Mouse (Mus musculus): Measurements from ENCODE around the gene Gulp1. TPM values are rescaled to one million over a fixed set of nuclear protein-coding genes. Genes with fewer than 3 reads are reported as not detected.

Gulp1 gene
- 18.8 and 19.0 TPM in 2 replicates for polyA plus RNA-seq (2015; fragmentation: Nextera tagmentation; extraction: Ambion mirVana)

- H3K27ac ChIP-seq, result peak within 1 kb of the TSS; percentile 89
- H3K9ac ChIP-seq, result peak within 1 kb of the TSS; percentile 63
- WGBS, result 0% methylated on average over 55 of the region's 55 CpGs
- no peaks in the 10 kb centered on the region for H3K4me1 ChIP-seq
- H3K9me3 ChIP-seq, result no peaks in the 10 kb centered on the region
- H3K27me3 ChIP-seq (replicated peaks), result no peaks in the 10 kb centered on the region
- peak; percentile 86 for ATAC-seq (ENCODE audit: insufficient read depth, low FRiP score, low read depth)
- H3K4me2 ChIP-seq, result peak within 1 kb of the TSS; percentile 77
- peak within 1 kb of the TSS; percentile 79 for H3K4me3 ChIP-seq (replicated peaks)
- no peaks in the 10 kb centered on the region for H3K36me3 ChIP-seq
These were observed at the start of gene Gulp1 for GRCm38 (mm10) chr1:44551461-44552370. Gene Gulp1 (plus strand): TSS chr1:44551511.

DNA sequence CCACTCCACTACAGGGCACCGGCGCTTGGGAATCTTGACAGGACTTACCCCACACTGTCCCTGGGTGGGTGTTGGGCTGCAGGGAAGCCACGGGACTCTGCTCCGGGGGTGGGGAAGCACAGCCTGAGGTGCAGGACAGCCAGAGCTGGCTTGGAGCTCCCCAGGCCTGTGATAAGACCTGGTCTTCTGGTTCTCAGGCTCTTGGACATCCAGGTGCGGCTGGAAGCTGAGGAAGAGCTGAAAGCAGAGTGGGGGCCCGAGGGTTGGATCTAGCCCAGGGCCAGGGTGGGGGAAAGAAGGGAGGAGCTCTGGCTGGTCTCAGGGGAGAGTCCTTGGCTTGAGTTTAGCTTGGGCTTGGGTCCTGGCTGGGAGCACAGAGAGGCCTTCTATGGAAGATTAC lies 1.1 kb upstream of the Gulp1 start:
- WGBS, result 74% methylated on average over 6 of the region's 6 CpGs
- Histone ChIP-seq H3K36me3 (no peaks in the 10 kb centered on the region), H3K27ac (no peak overlapping the region), H3K9me3 (no peaks in the 10 kb centered on the region), H3K4me1 (no peaks in the 10 kb centered on the region), H3K4me3 (replicated peaks) (no peak overlapping the region), H3K4me2 (no peak overlapping the region), H3K9ac (no peak overlapping the region), H3K27me3 (replicated peaks) (no peaks in the 10 kb centered on the region)
- ATAC-seq (ENCODE audit: insufficient read depth, low FRiP score, low read depth), result no peak

GRCm38 (mm10) chr1:44552371-44552841 lies 1.1 kb downstream of the Gulp1 start:
- 3% methylated on average over 15 of the region's 15 CpGs for WGBS
- Histone ChIP-seq H3K4me2 (peak overlapping the region; percentile 77), H3K9ac (peak overlapping the region; percentile 63), H3K4me1 (no peaks in the 10 kb centered on the region), H3K4me3 (replicated peaks) (peak overlapping the region; percentile 79), H3K9me3 (no peaks in the 10 kb centered on the region), H3K27ac (peak overlapping the region; percentile 89), H3K36me3 (no peaks in the 10 kb centered on the region), H3K27me3 (replicated peaks) (no peaks in the 10 kb centered on the region)
- peak; percentile 74; the same call in 1 of the 2 replicates for ATAC-seq (ENCODE audit: insufficient read depth, low FRiP score, low read depth)

DNA sequence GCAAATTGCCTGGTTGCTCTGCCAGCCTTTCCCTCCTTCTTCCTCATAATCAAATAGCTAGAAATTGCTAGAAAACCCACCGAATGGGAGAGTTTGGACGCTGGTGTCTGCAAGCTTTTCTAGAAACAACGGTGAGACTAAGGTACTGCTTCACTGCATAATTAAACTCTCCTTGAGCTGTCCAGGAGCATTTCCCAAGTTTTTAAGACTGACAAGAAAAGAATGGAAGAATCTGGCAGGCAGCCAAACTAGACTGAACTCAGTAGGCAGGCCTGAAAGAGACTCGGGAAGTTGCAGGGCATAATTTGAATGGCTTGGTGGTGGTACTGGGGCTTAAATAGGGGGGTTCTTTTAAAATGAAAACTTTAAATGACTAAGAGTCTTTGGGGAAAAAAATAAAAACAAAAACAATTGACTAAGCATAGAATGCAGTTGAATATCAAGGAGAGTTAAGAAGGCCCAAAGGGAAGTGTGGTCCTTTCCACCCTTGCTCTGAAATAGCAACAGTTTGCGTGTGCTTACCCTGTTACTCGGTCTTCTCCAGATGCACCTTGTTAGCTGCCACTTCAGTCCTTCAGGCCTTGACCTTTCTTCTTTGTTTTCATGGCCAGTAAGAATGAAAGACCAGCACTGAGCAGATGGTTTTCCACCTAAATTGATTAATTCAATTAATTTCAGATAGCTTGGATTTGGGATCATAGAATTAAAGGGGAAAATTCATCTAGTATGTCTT lies 2.0 kb downstream of the Gulp1 start:
- Histone ChIP-seq H3K27ac (peak overlapping the region; percentile 89; the same call in 1 of the 2 replicates), H3K4me2 (peak overlapping the region; percentile 77), H3K4me1 (no peaks in the 10 kb centered on the region), H3K4me3 (replicated peaks) (peak overlapping the region; percentile 79), H3K27me3 (replicated peaks) (no peaks in the 10 kb centered on the region), H3K36me3 (no peaks in the 10 kb centered on the region), H3K9me3 (no peaks in the 10 kb centered on the region), H3K9ac (no peak overlapping the region)
- no peak for ATAC-seq (ENCODE audit: insufficient read depth, low FRiP score, low read depth)
- WGBS, result 27% methylated on average over 6 of the region's 6 CpGs

- ATAC-seq (ENCODE audit: insufficient read depth, low FRiP score, low read depth), result no peak
- H3K9ac ChIP-seq, result no peak overlapping the region
These were observed 16.1 kb downstream of the Gulp1 start for GRCm38 (mm10) chr1:44567431-44567830.

DNA sequence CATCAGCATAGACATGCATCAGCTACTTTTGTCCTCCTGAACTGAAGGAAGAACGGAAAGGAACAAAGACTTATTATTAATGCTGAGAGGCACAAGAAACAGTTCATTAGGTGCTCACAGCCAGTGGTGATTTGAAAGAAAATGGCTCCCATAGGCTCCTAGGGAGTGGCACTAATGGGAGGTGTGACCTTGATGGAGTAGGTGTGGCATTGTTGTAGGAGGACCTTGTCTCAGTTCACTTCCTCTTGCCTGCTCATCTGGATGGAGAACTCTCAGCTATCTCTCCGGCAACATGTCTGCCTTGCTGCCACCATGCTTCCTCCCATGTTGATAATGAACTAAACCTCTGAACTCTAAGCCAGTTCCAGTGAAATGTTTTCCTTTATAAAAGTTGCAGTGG lies 17.0 kb downstream of the Gulp1 start:
- no peaks in the 10 kb centered on the region for H3K4me1 ChIP-seq
- H3K27ac ChIP-seq, result no peak overlapping the region
- no peak overlapping the region for H3K9ac ChIP-seq
- no peaks in the 10 kb centered on the region for H3K36me3 ChIP-seq
- whole genome bisulfite sequencing, result 88% methylated on average over 2 of the region's 2 CpGs
- H3K27me3 ChIP-seq (replicated peaks), result no peaks in the 10 kb centered on the region
- H3K4me3 ChIP-seq (replicated peaks), result no peak overlapping the region
- no peak overlapping the region for H3K4me2 ChIP-seq
- no peaks in the 10 kb centered on the region for H3K9me3 ChIP-seq
- no peak for ATAC-seq (ENCODE audit: insufficient read depth, low FRiP score, low read depth)

More at GRCm38 (mm10) chr1:44567431-44567830, 16.1 kb downstream of the Gulp1 start:
- no peaks in the 10 kb centered on the region for H3K36me3 ChIP-seq
- H3K9me3 ChIP-seq, result no peaks in the 10 kb centered on the region
- no peaks in the 10 kb centered on the region for H3K4me1 ChIP-seq
- H3K27ac ChIP-seq, result no peak overlapping the region
- 72% methylated on average over 4 of the region's 4 CpGs for WGBS
- H3K4me2 ChIP-seq, result no peak overlapping the region
- no peaks in the 10 kb centered on the region for H3K27me3 ChIP-seq (replicated peaks)
- no peak overlapping the region for H3K4me3 ChIP-seq (replicated peaks)

DNA sequence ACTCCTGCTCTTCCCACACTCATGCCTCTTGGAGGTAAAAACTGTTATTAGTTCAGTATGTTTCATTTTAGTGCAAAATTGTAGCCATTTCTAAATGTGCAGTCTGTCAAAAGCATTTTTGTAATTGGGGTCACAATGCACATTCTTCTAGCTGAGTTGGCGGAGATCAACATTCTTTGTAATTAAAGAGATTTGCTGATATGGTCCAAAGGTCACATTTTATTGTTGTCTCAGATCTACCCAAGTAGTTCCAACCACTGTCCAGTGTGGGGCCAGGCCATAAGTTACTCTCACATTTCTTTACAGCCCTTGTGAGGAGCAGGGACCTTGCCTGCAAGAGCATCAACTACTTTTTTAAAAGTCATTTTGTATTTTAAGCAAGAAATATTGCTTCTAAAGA lies 24.7 kb downstream of the Gulp1 start:
- no peak for ATAC-seq (ENCODE audit: insufficient read depth, low FRiP score, low read depth)

GRCm38 (mm10) chr1:44576610-44577009 lies 25.3 kb downstream of the Gulp1 start:
- Histone ChIP-seq H3K4me3 (replicated peaks) (no peak overlapping the region), H3K9me3 (no peaks in the 10 kb centered on the region), H3K4me1 (no peaks in the 10 kb centered on the region), H3K36me3 (no peaks in the 10 kb centered on the region), H3K27me3 (replicated peaks) (no peaks in the 10 kb centered on the region), H3K27ac (no peak overlapping the region), H3K4me2 (no peak overlapping the region), H3K9ac (no peak overlapping the region)
- no peak for ATAC-seq (ENCODE audit: insufficient read depth, low FRiP score, low read depth)
- 51% methylated on average over 2 of the region's 2 CpGs for WGBS

More for the DNA sequence above, 24.7 kb downstream of the Gulp1 start:
- WGBS, result 54% methylated on average over 1 of the region's 1 CpGs
- Histone ChIP-seq H3K36me3 (no peaks in the 10 kb centered on the region), H3K27me3 (replicated peaks) (no peaks in the 10 kb centered on the region), H3K27ac (no peak overlapping the region), H3K9ac (no peak overlapping the region), H3K4me1 (no peaks in the 10 kb centered on the region), H3K9me3 (no peaks in the 10 kb centered on the region), H3K4me3 (replicated peaks) (no peak overlapping the region), H3K4me2 (no peak overlapping the region)

- no peaks in the 10 kb centered on the region for H3K27me3 ChIP-seq (replicated peaks)
- no peak overlapping the region for H3K4me2 ChIP-seq
- peak overlapping the region; percentile 22; the same call in 1 of the 2 replicates for H3K27ac ChIP-seq
- no peak for ATAC-seq (ENCODE audit: insufficient read depth, low FRiP score, low read depth)
- H3K9me3 ChIP-seq, result no peaks in the 10 kb centered on the region
- no peaks in the 10 kb centered on the region for H3K36me3 ChIP-seq
- H3K4me3 ChIP-seq (replicated peaks), result no peak overlapping the region
- 55% methylated on average over 3 of the region's 3 CpGs for WGBS
- peaks cover 3% of the 10 kb centered on the region; the same call in 1 of the 2 replicates for H3K4me1 ChIP-seq
- no peak overlapping the region for H3K9ac ChIP-seq
These were observed 29.1 kb downstream of the Gulp1 start for GRCm38 (mm10) chr1:44580390-44580789.

DNA sequence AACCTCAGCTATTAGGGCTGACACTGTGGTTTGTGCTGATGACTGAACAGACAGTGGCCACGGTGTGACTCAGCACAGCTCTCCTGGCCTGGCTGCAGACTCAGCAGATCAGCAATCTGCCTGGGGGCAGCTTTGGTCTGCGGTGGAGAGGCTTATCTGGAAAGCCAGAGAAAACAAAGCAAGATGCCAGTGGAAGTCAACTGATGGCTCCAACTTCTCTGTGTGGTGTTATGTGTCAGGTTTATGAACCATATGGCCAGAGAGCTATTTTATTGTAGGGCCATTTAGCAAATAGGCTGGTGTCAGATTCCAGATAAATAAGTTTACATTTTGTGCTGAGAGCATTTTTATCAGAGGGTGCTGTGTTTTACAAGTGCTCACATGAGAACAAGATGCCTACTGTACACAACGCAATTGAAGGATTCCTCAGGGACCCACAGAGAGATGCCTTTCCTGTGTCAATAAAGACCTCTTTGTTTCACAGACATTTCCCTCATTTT lies 33.6 kb downstream of the Gulp1 start:
- H3K4me1 ChIP-seq, result peaks cover 3% of the 10 kb centered on the region; the same call in 1 of the 2 replicates
- H3K4me3 ChIP-seq (replicated peaks), result no peak overlapping the region
- no peak overlapping the region for H3K9ac ChIP-seq
- H3K36me3 ChIP-seq, result no peaks in the 10 kb centered on the region
- 18% methylated on average over 3 of the region's 3 CpGs for WGBS
- no peaks in the 10 kb centered on the region for H3K9me3 ChIP-seq
- no peak overlapping the region for H3K27ac ChIP-seq
- H3K27me3 ChIP-seq (replicated peaks), result no peaks in the 10 kb centered on the region
- peak; percentile 73; the same call in 1 of the 2 replicates for ATAC-seq (ENCODE audit: insufficient read depth, low FRiP score, low read depth)
- no peak overlapping the region for H3K4me2 ChIP-seq

DNA sequence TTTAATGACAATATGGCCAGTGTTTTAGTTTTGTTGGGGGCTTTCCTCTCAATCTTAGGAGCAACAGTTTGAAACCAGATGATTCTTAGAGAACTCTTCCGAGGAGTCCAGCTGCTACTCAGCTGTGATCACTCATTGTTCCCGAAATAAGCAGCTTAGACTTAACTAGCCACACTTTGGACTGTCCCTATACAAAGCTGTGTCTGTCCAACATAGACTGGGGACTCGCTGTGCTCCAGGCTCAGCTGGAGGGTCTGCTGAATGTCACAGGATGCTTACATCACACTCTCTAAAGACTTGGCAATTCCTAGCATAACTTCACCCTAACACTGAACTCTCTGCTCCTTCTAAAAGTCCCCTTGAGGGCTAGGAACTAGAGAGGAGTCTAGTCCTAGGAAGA lies 40.4 kb downstream of the Gulp1 start:
- no peak overlapping the region for H3K4me3 ChIP-seq (replicated peaks)
- 35% methylated on average over 3 of the region's 3 CpGs for WGBS
- peak; percentile 31; the same call in 1 of the 2 replicates for ATAC-seq (ENCODE audit: insufficient read depth, low FRiP score, low read depth)
- no peak overlapping the region for H3K4me2 ChIP-seq
- no peaks in the 10 kb centered on the region for H3K27me3 ChIP-seq (replicated peaks)
- H3K36me3 ChIP-seq, result no peaks in the 10 kb centered on the region
- H3K9ac ChIP-seq, result no peak overlapping the region
- H3K4me1 ChIP-seq, result no peaks in the 10 kb centered on the region
- no peak overlapping the region for H3K27ac ChIP-seq
- H3K9me3 ChIP-seq, result no peaks in the 10 kb centered on the region
